Mouse (Mus musculus): Measurements from ENCODE around the gene Cutal. TPM values are rescaled to one million over a fixed set of nuclear protein-coding genes. Genes with fewer than 3 reads are reported as not detected.
"Not testable (repeated sequence)": the region's sequence is repeated elsewhere in the genome, so short reads cannot be mapped to it uniquely, and the experiment has no call there.

The Cutal gene
- not detected in 2 replicates for polyA plus RNA-seq (2012; ENCODE audit: insufficient read depth, insufficient read length, low replicate concordance, missing spikeins)

DNA sequence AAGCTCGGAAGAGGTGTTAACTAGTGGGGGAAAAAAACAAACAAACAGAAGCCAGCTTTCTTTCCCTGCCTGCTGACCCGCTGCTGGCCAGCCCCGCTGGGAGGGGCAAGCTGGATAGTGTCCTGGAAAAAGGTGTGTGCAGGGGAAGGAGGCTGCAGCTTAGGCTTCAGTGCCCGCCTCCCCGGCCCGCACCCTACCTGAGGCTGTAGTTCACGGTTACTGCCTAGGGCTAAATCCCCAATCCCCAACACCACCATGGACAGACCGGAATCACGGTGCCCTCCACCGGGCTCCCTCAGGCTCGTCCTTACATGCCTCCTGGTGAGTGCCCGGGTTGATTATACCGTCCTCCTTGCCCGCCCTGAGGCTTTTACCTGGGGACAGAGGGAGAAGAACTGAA is at the start of gene Cutal:
TSS of gene Cutal (plus strand) at position 126 of the 400 bp plus-strand sequence.
- TF ChIP-seq POLR2A (IDR thresholded peaks at IDR 0.05; ENCODE audit: insufficient read depth, low read depth, low read length) (no peak), CTCF (IDR thresholded peaks at IDR 0.05; ENCODE audit: insufficient read depth, low read depth, low read length) (no peak)
- 9% methylated on average over 14 of the region's 14 CpGs for WGBS
- no peak within 1 kb of the TSS for H3K4me3 ChIP-seq (ENCODE audit: insufficient read depth, low read depth, low read length)

DNA sequence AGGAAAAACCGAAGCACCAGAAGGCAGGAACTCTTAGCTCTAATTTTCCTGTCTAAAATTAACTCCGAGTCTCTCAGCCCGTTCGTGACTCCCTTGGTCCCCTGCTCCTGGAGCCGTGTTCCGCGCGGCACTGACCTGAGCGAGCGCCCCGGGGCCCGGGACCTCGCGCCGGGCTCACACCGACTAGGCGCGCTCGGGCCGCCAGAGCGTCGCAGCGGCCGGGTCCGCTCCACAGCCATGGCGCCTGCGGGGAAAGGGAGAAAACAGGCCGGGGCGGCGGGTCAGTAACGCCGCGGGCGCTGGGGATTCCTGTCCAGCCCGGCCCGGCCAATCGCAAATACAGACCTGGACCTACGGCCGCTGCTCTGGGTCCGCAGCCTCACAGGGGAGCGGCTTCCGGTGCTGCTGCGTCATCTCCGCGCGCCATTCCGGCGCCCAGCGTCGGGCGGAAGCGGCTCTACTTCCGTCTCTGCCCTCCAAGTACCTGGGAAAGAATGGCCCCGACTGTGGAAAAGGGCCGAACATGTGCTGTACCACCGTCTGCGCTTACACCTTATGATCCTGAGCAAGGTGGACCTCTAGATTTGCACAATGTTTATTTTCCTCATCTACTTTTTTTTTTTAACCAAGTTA is 48.3 kb upstream of the Cutal start, which contains the start of gene Fbxw2:
TSS of gene Fbxw2 (minus strand) at position 485 of the 633 bp plus-strand sequence.
- TF ChIP-seq CTCF (IDR thresholded peaks at IDR 0.05; ENCODE audit: insufficient read depth, low read depth, low read length) (no peak), POLR2A (IDR thresholded peaks at IDR 0.05; ENCODE audit: insufficient read depth, low read depth, low read length) (peak; percentile 85; the same call in 1 of the 2 replicates)
- under 1% methylated on average over 57 of the region's 57 CpGs for WGBS
- H3K27ac ChIP-seq (ENCODE audit: insufficient read depth, low read depth, low read length): peak within 1 kb of the TSS; percentile 40; the same call in 1 of the 2 replicates
- peak within 1 kb of the TSS; percentile 100 for H3K4me3 ChIP-seq (ENCODE audit: insufficient read depth, low read depth, low read length)
- peaks cover 4% of the 10 kb centered on the region; the same call in 1 of the 2 replicates for H3K4me1 ChIP-seq (ENCODE audit: control insufficient read depth, insufficient read depth, low read length)

More for the DNA sequence above, at the start of gene Cutal:
- Histone ChIP-seq H3K27ac (ENCODE audit: insufficient read depth, low read depth, low read length) (no peak within 1 kb of the TSS), H3K4me1 (ENCODE audit: control insufficient read depth, insufficient read depth, low read length) (0 out of 2 replicates have a peak, but pooled peaks cover 2% of the 10 kb centered on the region)

DNA sequence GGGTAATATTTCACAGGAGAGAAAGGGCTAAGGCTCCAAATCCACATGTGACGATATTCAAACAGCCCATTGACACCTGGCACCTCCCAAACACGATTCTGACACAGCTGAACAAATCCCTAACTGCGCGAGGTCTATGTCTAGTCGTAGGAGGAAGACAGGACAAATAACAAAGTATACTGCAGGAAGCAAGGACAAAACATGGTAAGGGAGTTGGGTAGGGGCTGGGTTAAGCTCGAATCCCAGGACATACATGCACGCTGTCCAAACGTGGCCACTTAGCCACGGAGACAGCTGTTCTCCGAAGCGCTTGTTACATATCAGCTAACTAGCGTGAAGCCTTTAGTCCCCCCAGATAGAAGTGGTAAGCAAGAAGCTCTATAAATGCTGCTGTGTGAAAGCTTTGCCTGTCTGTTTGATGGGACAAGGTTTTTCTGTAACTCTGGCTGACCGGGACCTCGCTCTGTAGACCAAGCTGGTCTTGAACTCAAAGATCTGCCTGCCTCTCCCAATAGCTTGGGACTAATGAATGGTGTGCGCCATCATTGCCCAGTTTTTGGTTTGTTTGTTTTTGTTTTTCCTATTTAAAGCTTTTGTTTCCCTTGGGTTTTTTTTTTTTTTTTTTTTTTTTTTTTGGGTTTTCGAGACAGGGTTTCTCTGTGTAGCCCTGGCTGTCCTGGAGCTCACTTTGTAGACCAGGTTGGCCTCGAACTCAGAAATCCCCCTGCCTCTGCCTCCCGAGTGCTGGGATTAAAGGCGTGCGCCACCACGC is 47.5 kb upstream of the Cutal start:
- peaks cover 4% of the 10 kb centered on the region; the same call in 1 of the 2 replicates for H3K4me1 ChIP-seq (ENCODE audit: control insufficient read depth, insufficient read depth, low read length)
- WGBS: 36% methylated on average over 20 of the region's 21 CpGs
- no peak overlapping the region for H3K27ac ChIP-seq (ENCODE audit: insufficient read depth, low read depth, low read length)
- peak overlapping the region; percentile 100 for H3K4me3 ChIP-seq (ENCODE audit: insufficient read depth, low read depth, low read length)
- no peak for TF ChIP-seq POLR2A (IDR thresholded peaks at IDR 0.05; ENCODE audit: insufficient read depth, low read depth, low read length)
- no peak for TF ChIP-seq CTCF (IDR thresholded peaks at IDR 0.05; ENCODE audit: insufficient read depth, low read depth, low read length)

DNA sequence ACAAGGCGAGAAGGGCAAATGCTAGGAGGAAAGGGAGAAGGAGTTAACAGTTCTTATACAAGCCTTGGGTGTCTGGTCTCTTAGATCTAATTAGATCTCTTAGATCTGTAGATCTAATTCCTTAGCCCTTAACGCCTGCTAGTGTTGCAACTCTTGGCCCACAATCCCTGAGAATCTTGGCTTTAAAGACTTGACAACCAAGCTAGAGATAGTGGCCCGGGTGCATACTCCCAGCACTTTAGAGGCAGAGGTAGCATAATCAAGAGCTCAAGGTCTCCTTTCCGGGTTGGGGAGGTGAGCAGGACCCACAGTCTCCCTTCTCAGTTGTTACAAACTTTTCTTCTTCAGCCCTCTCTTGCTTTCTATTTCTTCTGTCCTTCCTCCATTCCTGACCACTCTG is 46.6 kb upstream of the Cutal start:
- H3K4me1 ChIP-seq (ENCODE audit: control insufficient read depth, insufficient read depth, low read length): peaks cover 4% of the 10 kb centered on the region; the same call in 1 of the 2 replicates
- WGBS: 88% methylated on average over 4 of the region's 4 CpGs
- H3K27ac ChIP-seq (ENCODE audit: insufficient read depth, low read depth, low read length): no peak overlapping the region
- H3K4me3 ChIP-seq (ENCODE audit: insufficient read depth, low read depth, low read length): no peak overlapping the region
- no peak for TF ChIP-seq POLR2A (IDR thresholded peaks at IDR 0.05; ENCODE audit: insufficient read depth, low read depth, low read length)
- TF ChIP-seq CTCF (IDR thresholded peaks at IDR 0.05; ENCODE audit: insufficient read depth, low read depth, low read length): no peak

DNA sequence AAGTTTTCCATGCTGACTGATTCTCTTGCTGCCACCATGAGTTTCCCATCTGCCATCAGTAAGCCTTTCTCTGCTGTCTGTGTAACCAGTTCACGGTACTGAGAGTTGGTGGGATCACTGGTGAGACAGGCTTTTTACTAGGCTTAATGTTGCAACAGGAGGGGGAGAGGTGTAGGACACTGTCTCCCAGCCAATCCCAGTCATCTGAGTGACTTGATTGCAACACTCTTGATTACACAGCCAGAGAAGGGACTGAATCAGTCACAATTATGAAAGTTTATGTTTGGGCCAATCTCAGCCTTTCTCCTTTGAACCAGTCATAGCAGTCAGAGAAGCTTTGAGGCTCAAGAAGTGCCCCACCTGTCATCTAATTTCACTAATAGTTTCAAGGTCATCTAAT is 46.2 kb upstream of the Cutal start:
- Histone ChIP-seq H3K27ac (ENCODE audit: insufficient read depth, low read depth, low read length) (no peak overlapping the region), H3K4me1 (ENCODE audit: control insufficient read depth, insufficient read depth, low read length) (peaks cover 4% of the 10 kb centered on the region; the same call in 1 of the 2 replicates), H3K4me3 (ENCODE audit: insufficient read depth, low read depth, low read length) (no peak overlapping the region)
- TF ChIP-seq CTCF (IDR thresholded peaks at IDR 0.05; ENCODE audit: insufficient read depth, low read depth, low read length): no peak
- TF ChIP-seq POLR2A (IDR thresholded peaks at IDR 0.05; ENCODE audit: insufficient read depth, low read depth, low read length): no peak
- WGBS: 88% methylated on average over 1 of the region's 1 CpGs

DNA sequence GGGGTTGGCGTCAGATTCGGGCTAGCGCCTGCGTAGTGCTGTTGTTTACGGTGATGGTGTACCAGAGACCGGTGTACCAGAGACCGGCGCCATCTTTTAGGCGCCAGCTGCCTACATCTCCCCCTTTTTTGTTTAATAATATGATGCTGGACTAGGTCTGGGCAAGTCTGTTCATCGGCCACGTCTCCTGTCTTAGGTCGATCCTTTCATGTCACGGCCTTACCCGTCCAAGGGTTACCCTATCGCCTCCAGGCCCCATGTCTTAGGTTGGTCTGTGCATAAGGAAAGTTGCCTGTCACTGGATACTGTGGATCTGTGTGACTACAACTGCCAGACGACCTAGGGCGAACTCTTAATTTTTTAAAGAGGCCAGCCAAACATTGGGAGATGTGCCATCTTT is 44.1 kb upstream of the Cutal start:
- 94% methylated on average over 17 of the region's 17 CpGs for WGBS
- not testable (repeated sequence) for H3K27ac ChIP-seq (ENCODE audit: insufficient read depth, low read depth, low read length); H3K4me1 ChIP-seq (ENCODE audit: control insufficient read depth, insufficient read depth, low read length); H3K4me3 ChIP-seq (ENCODE audit: insufficient read depth, low read depth, low read length)

DNA sequence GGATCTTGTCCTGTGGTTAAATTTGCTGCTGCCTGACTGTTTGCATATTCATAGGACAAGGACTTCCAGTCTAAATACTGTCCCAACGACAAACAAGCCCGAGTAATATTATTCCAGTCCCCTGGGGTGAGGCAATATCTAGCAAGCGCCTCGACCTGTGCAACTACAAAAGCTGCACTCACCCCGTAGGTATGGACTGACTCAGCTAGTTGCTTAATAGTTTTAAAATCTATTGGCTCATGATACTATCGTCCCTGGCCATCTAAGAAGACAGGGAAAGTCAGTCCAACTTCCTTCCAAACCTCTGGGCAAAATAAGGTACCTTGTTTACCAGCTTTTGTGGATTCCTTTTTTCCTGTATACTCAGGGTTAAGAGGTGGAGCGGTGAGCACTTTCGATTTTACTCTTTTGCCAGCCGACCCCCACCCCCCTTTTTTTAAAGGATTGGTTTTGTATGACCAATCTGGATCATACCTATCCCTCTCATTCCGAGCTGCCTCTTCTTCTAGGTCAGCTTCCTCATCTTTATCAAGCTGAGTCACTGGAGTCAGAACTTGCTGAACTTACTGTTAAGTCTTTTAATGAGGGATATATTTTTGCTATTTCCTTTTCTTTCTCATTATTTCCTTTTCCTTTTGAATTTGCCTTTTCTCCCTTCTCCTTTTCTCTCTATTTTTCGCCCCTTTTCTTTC is 41.3 kb upstream of the Cutal start, which contains the start of gene Gm34653:
TSS of gene Gm34653 (plus strand) at position 242 of the 692 bp plus-strand sequence.
- WGBS: 68% methylated on average over 11 of the region's 11 CpGs
- H3K4me3 ChIP-seq (ENCODE audit: insufficient read depth, low read depth, low read length); H3K27ac ChIP-seq (ENCODE audit: insufficient read depth, low read depth, low read length); H3K4me1 ChIP-seq (ENCODE audit: control insufficient read depth, insufficient read depth, low read length): not testable (repeated sequence)

DNA sequence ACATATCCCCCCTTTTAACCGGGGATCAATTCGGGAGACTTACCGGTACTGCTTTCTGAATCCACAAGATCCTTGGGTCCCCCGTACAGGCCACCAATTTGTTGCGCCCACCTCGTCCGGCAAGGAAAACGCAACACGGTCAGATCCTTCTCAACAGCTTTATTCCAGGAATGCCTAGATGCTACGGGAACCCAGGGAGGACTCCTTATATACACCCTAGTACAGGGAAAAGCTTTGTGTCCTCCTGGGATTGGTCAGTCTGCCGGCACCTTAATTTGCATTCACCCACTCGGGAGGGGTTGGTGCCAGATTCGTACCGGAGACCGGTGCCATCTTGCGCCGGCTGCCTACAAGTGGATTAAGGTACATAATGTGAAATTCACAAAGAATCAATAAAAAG is 40.6 kb upstream of the Cutal start:
- no peak overlapping the region for H3K27ac ChIP-seq (ENCODE audit: insufficient read depth, low read depth, low read length)
- H3K4me1 ChIP-seq (ENCODE audit: control insufficient read depth, insufficient read depth, low read length): no peaks in the 10 kb centered on the region
- no peak for TF ChIP-seq CTCF (IDR thresholded peaks at IDR 0.05; ENCODE audit: insufficient read depth, low read depth, low read length)
- TF ChIP-seq POLR2A (IDR thresholded peaks at IDR 0.05; ENCODE audit: insufficient read depth, low read depth, low read length): no peak
- no peak overlapping the region for H3K4me3 ChIP-seq (ENCODE audit: insufficient read depth, low read depth, low read length)
- 86% methylated on average over 17 of the region's 17 CpGs for WGBS

DNA sequence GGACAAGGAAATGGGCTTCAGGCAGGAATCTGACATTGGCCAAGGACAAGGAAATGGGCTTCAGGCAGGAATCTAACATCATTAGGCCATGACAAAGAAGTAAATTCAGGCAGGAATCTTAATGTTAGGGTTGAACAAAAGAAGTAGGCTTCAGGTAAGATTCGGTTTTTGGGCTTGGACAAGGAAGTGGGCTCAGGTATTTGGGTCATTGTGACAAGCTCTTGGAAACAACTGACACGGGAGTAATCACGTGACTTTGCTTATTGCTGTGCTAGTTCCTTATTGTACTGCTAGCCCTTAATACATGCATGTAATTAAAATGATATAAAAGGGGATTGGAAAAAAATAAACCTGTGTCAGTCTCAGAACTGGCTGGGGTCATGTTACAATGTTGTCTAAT is 38.5 kb upstream of the Cutal start:
- no peak overlapping the region for H3K27ac ChIP-seq (ENCODE audit: insufficient read depth, low read depth, low read length)
- TF ChIP-seq CTCF (IDR thresholded peaks at IDR 0.05; ENCODE audit: insufficient read depth, low read depth, low read length): no peak
- no peak for TF ChIP-seq POLR2A (IDR thresholded peaks at IDR 0.05; ENCODE audit: insufficient read depth, low read depth, low read length)
- no peak overlapping the region for H3K4me3 ChIP-seq (ENCODE audit: insufficient read depth, low read depth, low read length)
- 71% methylated on average over 3 of the region's 3 CpGs for WGBS
- H3K4me1 ChIP-seq (ENCODE audit: control insufficient read depth, insufficient read depth, low read length): no peaks in the 10 kb centered on the region

DNA sequence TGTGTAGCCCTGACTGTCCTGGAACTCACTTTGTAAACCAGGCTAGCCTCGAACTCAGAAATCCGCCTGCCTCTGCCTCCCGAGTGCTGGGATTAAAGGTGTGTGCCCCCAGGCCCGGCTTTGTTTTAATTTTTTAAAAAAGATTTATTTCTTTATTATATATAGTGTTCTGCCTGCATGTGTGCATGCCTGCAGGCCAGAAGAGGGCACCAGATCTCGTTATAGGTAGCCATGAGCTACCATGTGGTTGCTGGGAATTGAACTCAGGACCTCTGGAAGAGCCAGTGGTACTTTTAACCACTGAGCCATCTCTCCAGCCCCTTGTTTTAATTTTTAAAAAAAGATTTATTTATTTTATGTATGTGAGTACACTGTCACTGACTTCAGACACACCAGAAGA is 34.1 kb upstream of the Cutal start:
- not testable (repeated sequence) for H3K4me3 ChIP-seq (ENCODE audit: insufficient read depth, low read depth, low read length); H3K27ac ChIP-seq (ENCODE audit: insufficient read depth, low read depth, low read length); H3K4me1 ChIP-seq (ENCODE audit: control insufficient read depth, insufficient read depth, low read length)
- WGBS: 78% methylated on average over 5 of the region's 5 CpGs
